Comparison of ENCODE assay signal across 7 mouse cellular contexts in the genomic region with DNA sequence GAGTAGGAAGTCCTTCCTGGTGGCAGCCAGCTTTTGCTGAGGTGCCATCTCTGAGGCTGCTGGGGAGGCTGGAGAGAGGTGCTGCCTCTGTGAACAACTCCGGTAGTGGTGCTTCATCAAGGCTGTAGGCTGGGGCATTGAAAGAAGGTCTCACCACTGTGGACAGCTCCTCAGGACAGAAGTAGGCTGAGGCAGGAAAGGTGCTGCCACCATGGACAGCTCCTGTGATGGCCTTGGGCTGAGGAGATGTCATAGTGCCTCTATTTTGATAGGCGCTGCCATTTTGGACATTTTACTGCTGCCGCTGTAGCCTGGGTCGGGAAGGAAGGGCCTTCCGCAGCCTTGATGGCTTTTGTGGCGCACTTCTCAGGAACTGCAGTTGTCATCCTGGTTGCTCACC. TPM values are rescaled to one million over a fixed set of nuclear protein-coding genes. Genes with fewer than 3 reads are reported as not detected.
A peak's percentile ranks its signal among the peaks of the same experiment; 100 is the strongest.
DNase-seq lines count a peak whose midpoint lies in the region; ATAC-seq and TF ChIP-seq lines count a peak whose summit lies in the region.

No protein-coding gene starts in this region.

- H3K27ac ChIP-seq in ES-E14 (ENCODE audit: insufficient read depth, low read depth, low read length, poor library complexity, severe bottlenecking), result no peak overlapping the region
- H3K27ac ChIP-seq in forebrain, postnatal 0 days (ENCODE audit: low read depth, low read length), result no peak overlapping the region
- H3K27ac ChIP-seq in midbrain, embryonic 12.5 days (replicated peaks), result no peak overlapping the region

- 0 out of 4 replicates have a peak, but pooled peaks cover 0 to 2% of the 10 kb centered on the region in 2 experiments for H3K4me1 ChIP-seq in ES-E14 (ENCODE audit: control insufficient read depth in 2 of 2, insufficient read depth in 2 of 2, low read length in 2 of 2, poor library complexity in 1 of 2)
- peaks cover 14% of the 10 kb centered on the region for H3K4me1 ChIP-seq in forebrain, postnatal 0 days (ENCODE audit: insufficient read depth)
- peaks cover 25% of the 10 kb centered on the region for H3K4me1 ChIP-seq in midbrain, embryonic 12.5 days

- H3K27me3 ChIP-seq in forebrain, postnatal 0 days (ENCODE audit: insufficient read depth, low read length), result no peaks in the 10 kb centered on the region
- peaks cover 14% of the 10 kb centered on the region; the same call in 1 of the 2 replicates for H3K27me3 ChIP-seq in midbrain, embryonic 12.5 days

- no peaks in the 10 kb centered on the region for H3K9me3 ChIP-seq in ES-E14 (ENCODE audit: control insufficient read depth, insufficient read depth, low read depth, low read length)
- H3K9me3 ChIP-seq in forebrain, postnatal 0 days (ENCODE audit: low read length), result no peaks in the 10 kb centered on the region
- no peaks in the 10 kb centered on the region for H3K9me3 ChIP-seq in midbrain, embryonic 12.5 days

- no peak for TF ChIP-seq CTCF in forebrain, postnatal 0 days (IDR thresholded peaks at IDR 0.05; ENCODE audit: low read depth)

- ATAC-seq in forebrain, postnatal 0 days, result no peak
- ATAC-seq in midbrain, embryonic 12.5 days (ENCODE audit: low FRiP score, low read depth), result no peak

- H3K9ac ChIP-seq in ES-E14 (ENCODE audit: insufficient read depth, low read depth, low read length, poor library complexity, severe bottlenecking), result no peak overlapping the region
- peak overlapping the region; percentile 6; the same call in 1 of the 2 replicates for H3K9ac ChIP-seq in forebrain, postnatal 0 days
- H3K9ac ChIP-seq in midbrain, embryonic 12.5 days (replicated peaks), result peak overlapping the region; percentile 90

- H3K36me3 ChIP-seq in ES-E14 (ENCODE audit: control insufficient read depth, insufficient read depth, low read length, poor library complexity, severe bottlenecking), result peaks cover 2% of the 10 kb centered on the region; the same call in 1 of the 2 replicates
- 0 out of 2 replicates have a peak, but pooled peaks cover 4% of the 10 kb centered on the region for H3K36me3 ChIP-seq in forebrain, postnatal 0 days (ENCODE audit: insufficient read depth)
- peaks cover 13% of the 10 kb centered on the region for H3K36me3 ChIP-seq in midbrain, embryonic 12.5 days

- peak overlapping the region; percentile 71; the same call in 1 of the 2 replicates for H3K4me2 ChIP-seq in forebrain, postnatal 0 days (ENCODE audit: low read depth)
- H3K4me2 ChIP-seq in midbrain, embryonic 12.5 days (replicated peaks), result peak overlapping the region; percentile 85

- peak; percentile 39 for DNase-seq in A20 (ENCODE audit: low read depth, low spot score)
- DNase-seq in ES-E14 (ENCODE audit: low read depth, low spot score), result peak; percentile 77
- no peak for DNase-seq in forebrain, postnatal 0 days
- DNase-seq in adrenal gland, postnatal 14 days, result no peak
- no peak for DNase-seq in right cerebral cortex, adult 2 months (ENCODE audit: low spot score in 2 of 2)
- no peak for DNase-seq in thymus, postnatal 25 days

- 95% methylated on average over 6 of the region's 6 CpGs for WGBS in forebrain, postnatal 0 days
- 96% methylated on average over 6 of the region's 6 CpGs for WGBS in midbrain, embryonic 12.5 days

- no peak overlapping the region for H3K4me3 ChIP-seq in ES-E14 (ENCODE audit: insufficient read depth in 1 of 2, low read depth in 1 of 2, low read length in 2 of 2, poor library complexity in 1 of 2, severe bottlenecking in 1 of 2)
- H3K4me3 ChIP-seq in forebrain, postnatal 0 days (ENCODE audit: low read depth, low read length), result no peak overlapping the region
- H3K4me3 ChIP-seq in midbrain, embryonic 12.5 days, result peak overlapping the region; percentile 85; the same call in 1 of the 2 replicates

- in situ Hi-C loops in ES-E14 (cut with MboI; ENCODE audit: low sequenced_read_pairs in 2 of 2, unreplicated experiment in 2 of 2), result no loop called here

TF ChIP-seq in ES-E14, 5 proteins besides CTCF, POLR2A, EP300 and RAD21:
- peak; percentile 37; the same call in 1 of the 2 replicates for TF ChIP-seq HCFC1 (IDR thresholded peaks at IDR 0.05; ENCODE audit: borderline replicate concordance, insufficient read depth, low read length)
- TF ChIP-seq MAFK (IDR thresholded peaks at IDR 0.05; ENCODE audit: insufficient read depth, low read depth, low read length), result no peak

RNA-seq across cellular contexts. Expression of a gene that starts 1.7 kb away (rescaled TPM):
- total RNA-seq in ES-E14 (2012; rRNA removed), result 10.0 and 13.5 TPM in 2 replicates
- total RNA-seq in forebrain, postnatal 0 days (2014; rRNA removed), result 35.6 and 42.8 TPM in 2 replicates
- polyA plus RNA-seq in forebrain, postnatal 0 days (2015; fragmentation: Nextera tagmentation; extraction: Ambion mirVana), result 15.2 and 16.9 TPM in 2 replicates
- polyA plus RNA-seq in midbrain, embryonic 12.5 days (2016; fragmentation: Nextera tagmentation; extraction: Ambion mirVana), result 24.9 and 25.1 TPM in 2 replicates
- 19.7 and 22.4 TPM in 2 replicates for total RNA-seq in adrenal gland, postnatal 14 days (2021)

RNA-seq across cellular contexts. Expression of a gene that starts 54.7 kb away (rescaled TPM):
- total RNA-seq in ES-E14 (2012; rRNA removed), result 0.79 and 0.80 TPM in 2 replicates
- total RNA-seq in forebrain, postnatal 0 days (2014; rRNA removed), result 10.0 and 14.2 TPM in 2 replicates
- polyA plus RNA-seq in forebrain, postnatal 0 days (2015; fragmentation: Nextera tagmentation; extraction: Ambion mirVana), result 5.1 and 6.9 TPM in 2 replicates
- polyA plus RNA-seq in midbrain, embryonic 12.5 days (2016; fragmentation: Nextera tagmentation; extraction: Ambion mirVana), result 5.9 and 6.2 TPM in 2 replicates
- 3.3 and 4.1 TPM in 2 replicates for total RNA-seq in adrenal gland, postnatal 14 days (2021)

Comparison
In these comparisons a context has a peak if more than half of its experiments do, and no peak if none do; other contexts are left out.
1. DNase-seq: peak in A20 (single experiment) and ES-E14 (single experiment); none in forebrain, postnatal 0 days (single experiment), adrenal gland, postnatal 14 days (single experiment), right cerebral cortex, adult 2 months (0 of 2) and thymus, postnatal 25 days (single experiment).